Mouse (Mus musculus): ENCODE results near the gene Btbd11. TPM values are rescaled to one million over a fixed set of nuclear protein-coding genes. Genes with fewer than 3 reads are reported as not detected.

The Btbd11 gene
- polyA plus RNA-seq, 1 experiment from 2014 or later, result 1.9 TPM

- H3K4me1 ChIP-seq (replicated peaks; ENCODE audit: control insufficient read depth, insufficient read depth), result no peaks in the 10 kb centered on the region
- H3K4me3 ChIP-seq (ENCODE audit: low read depth, low read length), result no peak overlapping the region
- H3K36me3 ChIP-seq (ENCODE audit: control insufficient read depth, insufficient read depth, low read length), result no peaks in the 10 kb centered on the region
- no peak for ATAC-seq (ENCODE audit: low FRiP score, low TSS enrichment)
- WGBS, result 35% methylated on average over 8 of the region's 8 CpGs
- H3K27me3 ChIP-seq (ENCODE audit: control insufficient read depth, insufficient read depth, low read length), result no peaks in the 10 kb centered on the region
- no peak for TF ChIP-seq EP300 (optimal IDR thresholded peaks at IDR 0.05)
- peak; percentile 47 for TF ChIP-seq CTCF (IDR thresholded peaks at IDR 0.05; ENCODE audit: low read depth)
- no peak overlapping the region for H3K9ac ChIP-seq (ENCODE audit: low read length)
- DNase-seq (ENCODE audit: low spot score), result no peak
- H3K9me3 ChIP-seq (ENCODE audit: control insufficient read depth, low read length), result no peaks in the 10 kb centered on the region
- H3K4me2 ChIP-seq (replicated peaks; ENCODE audit: low read depth), result no peak overlapping the region
- no peak overlapping the region for H3K27ac ChIP-seq (replicated peaks)
These were observed 153.0 kb downstream of the Btbd11 start for GRCm38 (mm10) chr10:85539510-85540120.

DNA sequence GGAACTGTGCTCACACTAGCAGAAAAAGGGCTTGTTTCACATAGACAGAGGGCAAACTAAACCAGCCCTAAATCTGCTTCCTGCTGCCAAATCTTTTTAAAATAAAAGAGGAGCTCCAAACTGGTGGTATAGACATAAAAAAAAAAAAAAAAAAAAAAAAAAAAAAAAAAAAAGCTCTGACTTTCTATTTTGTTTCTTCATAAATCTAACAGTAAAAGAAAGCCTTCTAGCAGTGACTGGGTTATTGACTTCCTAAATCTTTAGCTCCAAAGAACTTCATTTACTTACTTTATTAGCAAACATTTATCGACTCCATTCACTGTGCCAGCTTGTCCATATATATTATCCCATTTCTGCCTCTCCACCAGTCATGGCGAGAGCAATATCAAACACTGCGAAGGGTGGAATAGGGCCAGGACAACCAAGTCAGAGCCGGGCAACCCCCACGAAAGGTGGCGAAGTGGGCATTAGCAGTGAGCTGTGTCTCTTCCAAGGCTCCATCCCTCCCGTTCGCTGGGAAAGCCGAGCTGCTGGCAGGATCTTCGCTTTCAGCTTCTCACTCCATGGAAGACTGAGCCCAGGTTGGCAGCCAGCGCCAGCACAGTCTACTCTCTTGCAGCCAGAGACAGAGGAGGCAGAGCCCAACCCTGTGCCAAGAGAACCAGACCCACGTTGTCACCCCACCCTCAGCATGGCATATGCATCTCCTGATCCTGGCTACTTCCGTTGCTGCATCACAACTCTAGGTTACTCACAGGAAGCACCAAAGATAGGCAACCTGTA lies 153.9 kb downstream of the Btbd11 start:
- no peak for ATAC-seq (ENCODE audit: low FRiP score, low TSS enrichment)
- no peaks in the 10 kb centered on the region for H3K27me3 ChIP-seq (ENCODE audit: control insufficient read depth, insufficient read depth, low read length)
- no peak for TF ChIP-seq CTCF (IDR thresholded peaks at IDR 0.05; ENCODE audit: low read depth)
- no peak for TF ChIP-seq EP300 (optimal IDR thresholded peaks at IDR 0.05)
- no peak overlapping the region for H3K27ac ChIP-seq (replicated peaks)
- no peaks in the 10 kb centered on the region for H3K9me3 ChIP-seq (ENCODE audit: control insufficient read depth, low read length)
- no peak overlapping the region for H3K4me2 ChIP-seq (replicated peaks; ENCODE audit: low read depth)
- H3K4me3 ChIP-seq (ENCODE audit: low read depth, low read length), result no peak overlapping the region
- no peak overlapping the region for H3K9ac ChIP-seq (ENCODE audit: low read length)
- H3K4me1 ChIP-seq (replicated peaks; ENCODE audit: control insufficient read depth, insufficient read depth), result no peaks in the 10 kb centered on the region
- 87% methylated on average over 13 of the region's 13 CpGs for WGBS
- no peaks in the 10 kb centered on the region for H3K36me3 ChIP-seq (ENCODE audit: control insufficient read depth, insufficient read depth, low read length)
- no peak for DNase-seq (ENCODE audit: low spot score)

DNA sequence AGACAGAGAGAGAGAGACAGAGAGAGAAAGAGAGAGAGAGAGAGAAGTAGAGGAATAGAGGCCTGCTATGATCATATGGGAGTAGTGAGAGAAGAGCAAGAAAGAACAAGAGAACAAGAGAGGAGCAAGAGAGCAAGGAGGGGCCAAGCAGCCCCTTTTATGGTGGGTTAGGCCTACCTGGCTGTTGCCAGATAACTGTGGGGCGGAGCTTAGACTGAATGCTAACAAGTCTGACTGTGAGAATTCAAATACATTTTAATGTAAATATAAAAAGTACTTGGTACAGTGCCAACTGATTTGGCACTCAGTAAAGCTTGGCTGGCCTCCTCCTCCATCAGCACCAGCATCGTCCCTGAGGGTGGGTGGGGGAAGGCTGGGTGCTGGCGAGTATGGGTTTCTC lies 154.9 kb downstream of the Btbd11 start:
- H3K27ac ChIP-seq (replicated peaks), result no peak overlapping the region
- H3K4me2 ChIP-seq (replicated peaks; ENCODE audit: low read depth), result no peak overlapping the region
- no peaks in the 10 kb centered on the region for H3K9me3 ChIP-seq (ENCODE audit: control insufficient read depth, low read length)
- TF ChIP-seq EP300 (optimal IDR thresholded peaks at IDR 0.05) (no peak), CTCF (IDR thresholded peaks at IDR 0.05; ENCODE audit: low read depth) (no peak)
- no peak overlapping the region for H3K9ac ChIP-seq (ENCODE audit: low read length)
- ATAC-seq (ENCODE audit: low FRiP score, low TSS enrichment), result peak; percentile 29; the same call in 1 of the 2 replicates
- peak; percentile 22 for DNase-seq (ENCODE audit: low spot score)
- H3K27me3 ChIP-seq (ENCODE audit: control insufficient read depth, insufficient read depth, low read length), result no peaks in the 10 kb centered on the region
- H3K4me1 ChIP-seq (replicated peaks; ENCODE audit: control insufficient read depth, insufficient read depth), result no peaks in the 10 kb centered on the region
- H3K4me3 ChIP-seq (ENCODE audit: low read depth, low read length), result no peak overlapping the region
- H3K36me3 ChIP-seq (ENCODE audit: control insufficient read depth, insufficient read depth, low read length), result no peaks in the 10 kb centered on the region
- 49% methylated on average over 3 of the region's 3 CpGs for WGBS

DNA sequence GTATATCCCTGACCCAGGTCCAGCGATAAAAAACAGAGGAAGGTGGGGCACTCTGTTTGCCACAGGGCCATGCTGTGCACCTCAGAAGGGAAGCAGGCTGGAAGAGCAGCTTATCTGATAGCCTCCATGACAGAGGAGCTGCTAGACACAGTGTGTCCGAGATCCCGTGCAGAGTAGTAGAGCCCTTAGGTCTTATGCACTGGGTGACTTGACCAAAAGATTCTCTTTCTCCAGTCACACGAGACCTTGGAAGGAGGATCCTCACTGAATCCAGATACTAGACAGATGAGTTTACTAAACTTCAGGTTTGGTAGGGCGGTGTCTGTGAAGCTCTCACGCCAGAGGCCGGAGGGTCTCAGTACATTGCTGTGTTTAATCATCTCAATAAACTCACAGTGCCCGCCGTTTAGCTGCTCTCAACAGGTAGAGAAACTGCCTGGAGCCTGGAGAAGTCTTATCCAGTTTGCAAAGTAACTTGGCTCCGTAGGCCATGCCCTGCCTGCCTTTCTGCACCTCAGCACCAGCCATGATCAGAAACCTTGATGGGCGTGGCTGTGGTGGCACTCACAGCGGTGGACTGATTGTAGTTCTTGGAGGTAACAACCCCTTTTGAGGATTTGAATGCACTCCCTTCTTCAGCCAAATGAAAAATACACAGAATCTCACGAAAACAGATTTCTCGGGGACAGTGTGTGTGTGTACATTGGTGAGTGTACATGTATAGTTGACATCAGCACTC lies 155.4 kb downstream of the Btbd11 start:
- 86% methylated on average over 14 of the region's 14 CpGs for WGBS
- no peak for ATAC-seq (ENCODE audit: low FRiP score, low TSS enrichment)

GRCm38 (mm10) chr10:85543281-85543680 lies 156.7 kb downstream of the Btbd11 start:
- Histone ChIP-seq H3K27ac (replicated peaks) (no peak overlapping the region), H3K27me3 (ENCODE audit: control insufficient read depth, insufficient read depth, low read length) (no peaks in the 10 kb centered on the region), H3K4me2 (replicated peaks; ENCODE audit: low read depth) (no peak overlapping the region), H3K4me1 (replicated peaks; ENCODE audit: control insufficient read depth, insufficient read depth) (no peaks in the 10 kb centered on the region), H3K36me3 (ENCODE audit: control insufficient read depth, insufficient read depth, low read length) (no peaks in the 10 kb centered on the region), H3K4me3 (ENCODE audit: low read depth, low read length) (no peak overlapping the region), H3K9me3 (ENCODE audit: control insufficient read depth, low read length) (no peaks in the 10 kb centered on the region), H3K9ac (ENCODE audit: low read length) (no peak overlapping the region)
- DNase-seq (ENCODE audit: low spot score) (no peak), ATAC-seq (ENCODE audit: low FRiP score, low TSS enrichment) (no peak)
- no peak for TF ChIP-seq EP300 (optimal IDR thresholded peaks at IDR 0.05)
- TF ChIP-seq CTCF (IDR thresholded peaks at IDR 0.05; ENCODE audit: low read depth), result no peak
- WGBS, result 91% methylated on average over 2 of the region's 2 CpGs

More for the DNA sequence above, 155.4 kb downstream of the Btbd11 start:
- H3K4me3 ChIP-seq (ENCODE audit: low read depth, low read length), result no peak overlapping the region
- no peak overlapping the region for H3K4me2 ChIP-seq (replicated peaks; ENCODE audit: low read depth)
- no peaks in the 10 kb centered on the region for H3K9me3 ChIP-seq (ENCODE audit: control insufficient read depth, low read length)
- H3K4me1 ChIP-seq (replicated peaks; ENCODE audit: control insufficient read depth, insufficient read depth), result no peaks in the 10 kb centered on the region
- TF ChIP-seq EP300 (optimal IDR thresholded peaks at IDR 0.05), result no peak
- TF ChIP-seq CTCF (IDR thresholded peaks at IDR 0.05; ENCODE audit: low read depth), result no peak
- DNase-seq (ENCODE audit: low spot score), result no peak
- H3K36me3 ChIP-seq (ENCODE audit: control insufficient read depth, insufficient read depth, low read length), result no peaks in the 10 kb centered on the region
- H3K9ac ChIP-seq (ENCODE audit: low read length), result no peak overlapping the region
- H3K27ac ChIP-seq (replicated peaks), result no peak overlapping the region
- H3K27me3 ChIP-seq (ENCODE audit: control insufficient read depth, insufficient read depth, low read length), result no peaks in the 10 kb centered on the region
